Mouse (Mus musculus) central nervous system, embryonic 11.5 days (tissue): ENCODE data around the gene Aoc2. TPM values are rescaled to one million over a fixed set of nuclear protein-coding genes. Genes with fewer than 3 reads are reported as not detected.

ENCODE experiments used
- polyA plus RNA-seq: library from polyadenylated mRNA; depleted of rRNA; stranded (reverse); fragments of >200 nt; gene quantifications from 2 replicates; pipeline ENCODE4 v1.2.3, GENCODE M21; 2012; rRNA removed

Gene Aoc2
- 8.2 and 8.5 TPM in 2 replicates for polyA plus RNA-seq

DNA sequence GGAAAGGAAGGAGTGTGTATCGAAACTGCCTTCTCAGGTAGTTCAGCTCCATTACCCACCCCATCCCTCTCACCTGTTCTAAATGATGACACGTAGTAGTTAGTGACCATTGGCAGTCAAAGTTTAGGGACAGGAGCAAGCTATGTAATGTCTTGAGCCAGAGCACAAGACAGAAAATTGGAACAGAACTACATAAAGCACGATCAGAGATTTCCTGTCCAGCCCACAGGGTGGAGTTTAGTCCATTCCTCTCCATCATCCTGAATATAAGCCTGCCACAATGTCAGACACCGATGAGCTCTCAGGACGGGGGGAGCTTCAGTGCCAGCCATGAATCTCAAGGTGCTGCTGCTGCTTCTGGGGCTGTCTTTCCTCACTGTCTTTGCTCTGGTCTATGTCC, at the start of gene Aoc2:
Aoc2 (plus strand) TSS at position 301 of the 400 bp plus-strand sequence.

DNA sequence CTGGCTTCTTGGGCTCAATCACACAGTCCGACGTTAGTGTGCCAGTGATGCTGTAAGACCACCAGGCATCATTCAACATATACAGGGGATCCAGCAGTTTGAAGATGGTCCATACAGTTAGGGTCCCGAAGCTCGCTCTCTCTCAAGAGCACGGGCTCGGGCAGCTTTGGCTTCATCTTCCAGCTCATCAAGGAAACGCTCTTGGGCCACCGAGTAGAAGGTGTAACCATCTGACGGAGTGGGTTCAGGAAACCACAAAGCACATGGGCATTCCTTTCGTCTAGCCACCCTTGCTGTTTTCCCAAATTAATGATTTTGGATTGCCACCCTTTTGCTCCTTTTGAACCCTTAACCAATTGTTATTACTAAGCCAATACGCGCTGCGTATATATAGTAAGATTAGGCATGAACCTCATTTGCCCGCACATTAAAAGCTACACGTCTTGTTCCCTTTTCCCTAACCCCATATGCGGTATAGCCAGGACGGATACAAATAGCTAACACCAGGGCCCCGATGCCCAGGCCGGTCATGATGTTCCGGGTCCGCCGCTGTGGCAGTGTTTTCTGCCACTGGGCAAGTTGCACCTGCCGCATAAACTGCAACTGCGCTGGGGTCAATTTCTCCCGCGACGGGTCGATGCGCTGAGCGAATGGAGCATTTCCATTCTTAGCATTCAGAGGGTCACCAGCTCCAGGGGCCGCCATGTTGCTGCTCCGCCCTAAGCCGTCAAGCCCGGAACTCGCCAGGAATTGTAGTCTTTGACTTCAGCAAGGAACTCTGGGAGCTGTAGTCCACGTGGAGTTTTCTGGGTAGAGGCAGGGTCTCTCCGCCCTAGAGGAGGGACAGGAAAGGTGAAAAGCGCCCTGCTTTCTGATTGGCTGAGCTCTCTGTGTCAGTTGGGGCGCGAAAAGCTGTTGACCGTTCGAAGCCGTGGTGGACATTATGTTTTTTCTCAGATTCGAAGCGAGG, 46.4 kb upstream of the Aoc2 start, which contains the start of the genes Cntd1 and Coa3:
Cntd1 (plus strand) TSS at position 790 of the 970 bp plus-strand sequence.
Coa3 (minus strand) TSS at position 892 of the 970 bp plus-strand sequence.

DNA sequence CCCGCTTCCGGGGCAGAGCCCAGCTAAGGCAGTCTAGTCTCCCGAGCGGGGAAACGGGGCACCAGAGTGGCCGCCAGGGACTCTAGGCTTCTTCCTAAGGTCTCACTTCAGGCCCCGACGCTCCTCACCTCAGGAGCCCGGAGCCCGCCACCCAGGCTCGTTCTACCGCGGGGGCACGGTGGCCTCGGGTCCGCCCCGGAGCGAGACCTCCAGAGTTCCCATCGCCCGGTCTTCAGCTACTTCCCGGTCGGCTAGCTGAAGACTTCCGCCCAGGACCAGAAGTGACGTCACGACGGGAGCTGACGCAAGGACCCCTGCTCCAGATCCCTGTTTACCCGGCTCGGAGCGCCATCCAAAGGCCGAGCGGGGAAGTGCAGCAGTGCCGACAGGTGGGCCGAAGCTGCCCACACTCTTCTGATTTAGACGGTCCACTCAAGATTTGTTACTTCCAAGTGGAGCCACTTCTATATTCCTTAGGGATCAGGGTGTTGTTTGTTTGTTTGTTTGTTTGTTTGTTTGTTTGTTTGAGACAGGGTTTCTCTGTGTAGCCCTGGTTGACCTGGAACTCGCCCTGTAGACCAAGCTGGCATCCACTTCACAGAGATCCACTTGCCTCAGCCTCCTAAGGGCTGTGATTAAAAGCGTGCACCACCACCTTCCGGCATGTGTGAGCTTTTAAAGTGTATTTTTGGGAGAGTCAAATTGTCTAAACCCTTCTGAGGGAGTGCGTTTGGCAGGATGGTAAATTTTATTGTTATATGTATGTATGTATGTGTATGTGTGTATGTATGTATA, 22.7 kb upstream of the Aoc2 start, which contains the start of gene Becn1:
Becn1 (minus strand) TSS at position 283 of the 795 bp plus-strand sequence.

DNA sequence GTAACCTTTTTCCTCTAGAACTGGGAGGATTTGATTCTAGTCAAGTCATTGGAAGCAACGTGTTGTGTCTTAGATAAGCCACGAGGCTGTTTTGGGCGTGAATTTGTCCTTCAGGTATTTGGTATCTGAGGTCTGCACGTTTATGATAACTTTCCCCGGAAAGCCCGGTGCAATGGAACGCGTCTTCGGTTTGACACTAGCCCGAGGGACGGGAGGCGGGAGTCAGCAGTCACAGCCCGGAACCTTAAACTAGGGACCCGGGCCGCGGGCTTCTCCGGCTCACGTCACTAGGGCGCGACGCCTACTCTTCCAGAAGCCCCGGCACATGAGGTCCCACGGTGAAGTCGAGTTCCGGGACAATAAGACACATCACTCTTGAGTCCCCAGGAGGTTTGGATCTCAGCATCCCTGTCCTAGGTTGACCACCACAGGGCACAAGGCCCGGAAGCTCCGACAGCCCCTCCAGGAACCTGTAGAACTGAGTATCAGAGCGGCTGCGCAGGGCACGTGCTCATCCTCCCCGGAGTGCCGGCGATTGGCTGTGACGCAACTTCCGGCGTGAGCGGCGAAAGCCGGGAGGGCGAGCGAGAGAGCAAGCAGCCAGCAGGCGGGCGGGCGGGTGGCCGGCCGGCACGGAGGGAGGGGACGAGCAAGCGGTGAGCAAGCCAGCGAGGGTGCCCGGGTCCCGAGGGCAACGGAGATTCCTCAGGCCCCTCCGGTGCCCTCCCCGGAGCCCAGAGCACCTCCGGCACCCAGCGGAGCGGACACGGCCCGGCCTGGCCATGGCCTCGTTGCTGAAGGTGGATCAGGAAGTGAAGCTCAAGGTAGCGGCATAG, 9.0 kb upstream of the Aoc2 start, which contains the start of gene Psme3:
Psme3 (plus strand) TSS at position 549 of the 836 bp plus-strand sequence.

DNA sequence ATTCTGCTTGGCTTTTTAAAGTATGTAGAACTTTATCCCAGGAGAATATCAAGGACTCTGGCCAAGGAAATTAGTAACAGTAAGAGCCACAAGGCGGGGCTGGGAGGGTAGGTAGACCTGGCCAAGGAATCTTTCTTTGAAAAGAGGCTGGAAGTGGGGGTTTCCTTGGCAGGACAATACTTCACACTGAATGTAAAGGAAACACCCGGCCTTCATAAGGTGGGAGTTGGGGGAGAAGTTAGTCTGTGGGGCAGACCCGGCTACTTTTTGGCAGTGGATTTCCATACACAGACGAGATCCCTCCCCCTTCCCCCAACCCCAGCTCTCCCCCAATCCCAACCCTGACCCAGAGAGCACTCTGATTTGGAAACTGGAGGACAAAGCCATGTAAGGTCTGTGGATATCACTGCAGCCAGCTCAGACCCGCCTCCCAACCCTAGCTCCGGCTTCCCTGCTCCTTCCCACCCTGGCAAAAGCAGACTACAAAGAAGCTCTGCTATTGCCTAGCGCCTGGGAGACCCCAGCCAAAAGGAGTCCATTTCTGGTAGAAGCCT, 5.6 kb downstream of the Aoc2 start, which contains the start of gene Aoc3:
Aoc3 (plus strand) TSS at position 235 of the 554 bp plus-strand sequence.

DNA sequence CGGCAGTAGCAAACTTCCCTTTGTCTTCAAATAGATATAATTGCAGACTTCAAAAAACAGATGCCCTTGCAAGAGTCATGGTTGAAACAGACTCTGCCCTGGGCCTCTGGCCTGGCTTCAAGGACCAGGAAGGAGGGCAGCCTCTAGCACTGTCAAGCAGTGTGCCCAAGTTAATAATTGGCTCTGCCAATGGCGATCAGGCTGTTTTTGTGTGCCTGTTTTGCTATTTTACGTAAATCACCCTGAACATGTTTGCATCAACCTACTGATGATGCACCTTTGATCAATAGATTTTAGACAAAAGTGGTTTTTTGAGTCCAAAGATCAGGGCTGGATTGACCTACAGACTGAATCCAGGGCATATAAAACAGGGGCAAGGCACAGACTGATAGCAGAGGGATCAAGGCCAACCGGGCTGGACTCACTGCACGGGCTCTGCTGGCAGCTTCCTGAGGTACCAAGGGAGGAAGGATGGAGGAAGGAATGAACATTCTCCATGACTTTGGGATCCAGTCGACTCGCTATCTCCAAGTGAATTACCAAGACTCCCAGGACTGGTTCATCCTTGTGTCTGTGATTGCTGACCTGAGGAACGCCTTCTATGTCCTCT, 42.6 kb downstream of the Aoc2 start, which contains the start of gene G6pc:
G6pc (plus strand) TSS at position 236 of the 610 bp plus-strand sequence.

Other genes with a start within 250 kb of the Aoc2 start
- gene Hsd17b1, start 246.7 kb upstream of the Aoc2 start, polyA plus RNA-seq, result 0.30 and 0.55 TPM in 2 replicates
- 46.4 and 49.7 TPM in 2 replicates for gene Coasy, start 242.5 kb upstream of the Aoc2 start, polyA plus RNA-seq
- gene Mlx, start 237.8 kb upstream of the Aoc2 start, polyA plus RNA-seq, result 24.2 and 37.5 TPM in 2 replicates
- gene Psmc3ip, start 229.6 kb upstream of the Aoc2 start, polyA plus RNA-seq, result 50.1 and 54.5 TPM in 2 replicates
- 39.1 and 53.7 TPM in 2 replicates for gene Retreg3, start 205.2 kb upstream of the Aoc2 start, polyA plus RNA-seq
- 23.1 and 35.8 TPM in 2 replicates for gene Tubg1, start 205.1 kb upstream of the Aoc2 start, polyA plus RNA-seq
- gene Tubg2, start 169.2 kb upstream of the Aoc2 start, polyA plus RNA-seq, result 2.4 and 4.7 TPM in 2 replicates
- gene Cntnap1, start 154.5 kb upstream of the Aoc2 start, polyA plus RNA-seq, result 0.77 and 1.3 TPM in 2 replicates
- 8.0 and 10.1 TPM in 2 replicates for gene Plekhh3, start 153.7 kb upstream of the Aoc2 start, polyA plus RNA-seq
- not detected in 2 replicates for gene Ccr10, start 149.6 kb upstream of the Aoc2 start, polyA plus RNA-seq
- gene Ezh1, start 98.6 kb upstream of the Aoc2 start, polyA plus RNA-seq, result 11.1 and 20.0 TPM in 2 replicates
- 41.2 and 53.6 TPM in 2 replicates for gene Ramp2, start 79.0 kb upstream of the Aoc2 start, polyA plus RNA-seq
- gene Vps25, start 71.4 kb upstream of the Aoc2 start, polyA plus RNA-seq, result 46.6 and 64.9 TPM in 2 replicates
- 7.6 and 8.6 TPM in 2 replicates for gene Wnk4, start 64.5 kb upstream of the Aoc2 start, polyA plus RNA-seq
- gene Cntd1, start 46.1 kb upstream of the Aoc2 start, polyA plus RNA-seq, result 1.1 and 1.8 TPM in 2 replicates
- 93.9 and 163 TPM in 2 replicates for gene Coa3, start 45.9 kb upstream of the Aoc2 start, polyA plus RNA-seq
- 115 and 433 TPM in 2 replicates for gene Becn1, start 22.8 kb upstream of the Aoc2 start, polyA plus RNA-seq
- gene Psme3, start 8.8 kb upstream of the Aoc2 start, polyA plus RNA-seq, result 101 and 138 TPM in 2 replicates
- 0.22 and 0.24 TPM in 2 replicates for gene Aoc3, start 5.5 kb downstream of the Aoc2 start, polyA plus RNA-seq
- gene G6pc, start 42.5 kb downstream of the Aoc2 start, polyA plus RNA-seq, result not detected in 2 replicates
- 59.2 and 85.3 TPM in 2 replicates for gene Aarsd1, start 92.6 kb downstream of the Aoc2 start, polyA plus RNA-seq
- gene Gm27029, start 99.7 kb downstream of the Aoc2 start, polyA plus RNA-seq, result 3.7 and 5.7 TPM in 2 replicates
- 18.1 and 22.8 TPM in 2 replicates for gene Rundc1, start 100.0 kb downstream of the Aoc2 start, polyA plus RNA-seq
- 6.3 and 9.9 TPM in 2 replicates for gene Ptges3l, start 100.3 kb downstream of the Aoc2 start, polyA plus RNA-seq
- gene Rpl27, start 117.2 kb downstream of the Aoc2 start, polyA plus RNA-seq, result 657 and 1,364 TPM in 2 replicates
- 4.4 and 4.6 TPM in 2 replicates for gene Ifi35, start 123.3 kb downstream of the Aoc2 start, polyA plus RNA-seq
- 95.7 and 130 TPM in 2 replicates for gene Rnd2, start 139.9 kb downstream of the Aoc2 start, polyA plus RNA-seq
- 63.1 and 63.6 TPM in 2 replicates for gene Vat1, start 141.2 kb downstream of the Aoc2 start, polyA plus RNA-seq
- gene Brca1, start 226.9 kb downstream of the Aoc2 start, polyA plus RNA-seq, result 17.4 and 18.9 TPM in 2 replicates
- 82.2 and 99.2 TPM in 2 replicates for gene Nbr1, start 227.1 kb downstream of the Aoc2 start, polyA plus RNA-seq